Mouse (Mus musculus): Measurements from ENCODE around the gene Tsnax. TPM values are rescaled to one million over a fixed set of nuclear protein-coding genes. Genes with fewer than 3 reads are reported as not detected.

Gene Tsnax
- total and polyA plus RNA-seq, 3 experiments: 105 to 160 TPM; not detected in 1

DNA sequence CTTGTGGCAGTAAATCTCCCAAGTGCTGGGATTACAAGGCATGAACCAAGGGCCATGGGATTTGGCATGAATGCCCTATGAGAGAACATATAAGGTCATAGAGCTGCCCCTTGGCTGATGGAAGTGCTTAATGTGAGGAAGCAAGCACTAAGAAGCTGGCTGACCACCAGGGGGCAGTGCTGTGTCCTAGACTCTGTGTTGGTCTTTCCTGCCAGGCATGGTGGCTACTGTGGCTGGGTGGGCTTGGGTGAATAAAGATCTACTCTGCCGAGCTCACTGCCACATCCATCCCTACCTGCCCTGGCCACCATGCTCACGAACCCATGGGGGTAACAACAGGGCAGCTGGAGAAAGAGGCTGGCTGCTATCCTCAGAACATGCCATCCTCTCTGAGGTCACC is 39.2 kb downstream of the Tsnax start:
- Histone ChIP-seq H3K27me3 (ENCODE audit: control insufficient read depth in 1 of 2, insufficient read depth in 2 of 2, low read length in 2 of 2) (no peaks in the 10 kb centered on the region), H3K9me3 (replicated peaks; ENCODE audit: insufficient read depth, low read length) (no peaks in the 10 kb centered on the region)
- peak; percentile 68 for DNase-seq (ENCODE audit: low read depth, low spot score)

DNA sequence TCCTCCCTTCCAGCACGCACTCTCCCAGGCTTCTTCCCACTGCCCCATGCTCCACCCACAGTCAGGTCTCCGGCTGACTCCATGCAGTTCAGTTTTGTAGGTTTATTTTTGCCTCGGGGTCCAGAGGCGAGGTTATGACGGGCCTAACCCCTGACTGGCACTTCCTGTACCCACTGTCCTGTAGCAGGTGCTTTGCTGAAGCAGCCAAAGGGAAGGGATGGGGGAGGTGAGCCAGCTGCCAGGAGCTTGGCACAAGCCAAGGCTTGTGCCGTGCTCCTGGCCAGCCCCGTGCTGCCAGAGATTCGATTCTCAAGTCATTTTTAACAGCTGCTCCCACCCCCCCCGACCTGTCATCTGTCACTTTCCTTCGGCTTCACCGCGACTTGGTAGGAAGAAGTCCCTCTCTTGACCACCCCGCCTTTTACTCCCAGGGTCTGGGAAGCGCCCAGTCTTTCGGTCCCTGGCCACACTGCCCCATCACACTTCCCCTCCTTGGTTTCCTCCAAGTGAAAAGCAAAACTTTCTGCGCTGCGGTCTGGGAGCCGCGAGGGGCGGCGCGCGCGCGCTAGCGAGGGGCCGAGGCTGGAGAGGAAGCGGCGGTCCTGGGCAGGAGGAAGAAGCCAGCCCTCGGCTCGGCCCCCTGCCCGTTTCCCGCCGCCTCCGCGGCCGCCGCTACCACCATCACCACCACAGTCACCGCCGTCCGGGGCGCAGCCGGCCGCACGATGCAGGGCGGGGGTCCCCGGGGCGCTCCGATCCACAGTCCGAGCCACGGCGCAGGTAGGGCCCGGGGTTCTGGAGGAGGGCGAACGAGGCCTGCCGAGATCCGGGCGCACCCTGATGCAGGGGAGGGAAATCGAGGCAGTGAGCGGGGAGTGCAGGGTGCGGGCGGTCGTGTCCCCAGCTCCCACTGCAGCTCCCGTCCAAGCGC is 41.0 kb downstream of the Tsnax start, which contains the start of gene Disc1:
Gene Disc1, plus strand, starts transcription at position 691 of the 931 bp plus-strand sequence.
- no peaks in the 10 kb centered on the region for H3K36me3 ChIP-seq (ENCODE audit: control insufficient read depth in 1 of 2, insufficient read depth in 2 of 2, low read length in 2 of 2)
- TF ChIP-seq SIN3A (IDR thresholded peaks at IDR 0.05; ENCODE audit: low read length) (no peak), GABPA (IDR thresholded peaks at IDR 0.05; ENCODE audit: low read depth, low read length) (no peak), ZNF384 (IDR thresholded peaks at IDR 0.05; ENCODE audit: low read depth, low read length) (no peak), TAL1 (IDR thresholded peaks at IDR 0.05; ENCODE audit: low read length) (no peak), UBTF (IDR thresholded peaks at IDR 0.05; ENCODE audit: borderline replicate concordance, insufficient read depth, low read depth, low read length) (no peak), USF2 (IDR thresholded peaks at IDR 0.05; ENCODE audit: borderline replicate concordance in 1 of 2, insufficient read depth in 1 of 2, low read depth in 1 of 2, low read length in 2 of 2) (no peak), POLR2AphosphoS5 (IDR thresholded peaks at IDR 0.05; ENCODE audit: borderline replicate concordance, low read depth, low read length) (no peak), MXI1 (IDR thresholded peaks at IDR 0.05; ENCODE audit: low read depth, low read length) (no peak), MAFK (IDR thresholded peaks at IDR 0.05; ENCODE audit: borderline replicate concordance, low read depth, low read length) (no peak), RCOR1 (IDR thresholded peaks at IDR 0.05; ENCODE audit: low read depth, low read length) (no peak)
- H3K4me3 ChIP-seq (ENCODE audit: control insufficient read depth in 1 of 2, insufficient read depth in 1 of 2, low read depth in 2 of 2, low read length in 2 of 2): no peak within 1 kb of the TSS
- peaks cover 0 to 6% of the 10 kb centered on the region in 2 experiments; a peak in 1 of 4 replicates for H3K4me1 ChIP-seq (ENCODE audit: control insufficient read depth in 1 of 2, insufficient read depth in 2 of 2, low read length in 2 of 2)
- H3K79me2 ChIP-seq (ENCODE audit: control insufficient read depth, insufficient read depth, low read length, poor library complexity): no peaks in the 10 kb centered on the region
- DNase-seq (ENCODE audit: low read depth, low spot score): no peak
- H3K27me3 ChIP-seq (ENCODE audit: control insufficient read depth in 1 of 2, insufficient read depth in 2 of 2, low read length in 2 of 2): no peaks in the 10 kb centered on the region
- no peak within 1 kb of the TSS for H3K9ac ChIP-seq (ENCODE audit: control insufficient read depth, low read depth, low read length, poor library complexity, severe bottlenecking)
- H3K27ac ChIP-seq (ENCODE audit: control insufficient read depth, low read depth, low read length): no peak within 1 kb of the TSS
- H3K9me3 ChIP-seq (replicated peaks; ENCODE audit: insufficient read depth, low read length): no peaks in the 10 kb centered on the region

More for the DNA sequence above, 39.2 kb downstream of the Tsnax start:
- Histone ChIP-seq H3K9ac (ENCODE audit: control insufficient read depth, low read depth, low read length, poor library complexity, severe bottlenecking) (no peak overlapping the region), H3K79me2 (ENCODE audit: control insufficient read depth, insufficient read depth, low read length, poor library complexity) (no peaks in the 10 kb centered on the region), H3K36me3 (ENCODE audit: control insufficient read depth in 1 of 2, insufficient read depth in 2 of 2, low read length in 2 of 2) (no peaks in the 10 kb centered on the region), H3K4me3 (ENCODE audit: control insufficient read depth in 1 of 2, insufficient read depth in 1 of 2, low read depth in 2 of 2, low read length in 2 of 2) (no peak overlapping the region), H3K27ac (ENCODE audit: control insufficient read depth, low read depth, low read length) (no peak overlapping the region), H3K4me1 (ENCODE audit: control insufficient read depth in 1 of 2, insufficient read depth in 2 of 2, low read length in 2 of 2) (peaks cover 0 to 6% of the 10 kb centered on the region in 2 experiments; a peak in 1 of 4 replicates)
- no peak for TF ChIP-seq ZMIZ1 (IDR thresholded peaks at IDR 0.05; ENCODE audit: low read depth, low read length)
- peak; percentile 29 for TF ChIP-seq RAD21 (IDR thresholded peaks at IDR 0.05; ENCODE audit: low read depth, low read length)
- TF ChIP-seq ZKSCAN1 (IDR thresholded peaks at IDR 0.05; ENCODE audit: low read depth, low read length): no peak
- TF ChIP-seq USF2 (IDR thresholded peaks at IDR 0.05; ENCODE audit: borderline replicate concordance in 1 of 2, insufficient read depth in 1 of 2, low read depth in 1 of 2, low read length in 2 of 2): no peak
- peak; percentile 55 for TF ChIP-seq SMC3 (IDR thresholded peaks at IDR 0.05; ENCODE audit: low read depth, low read length)
- peak; percentile 73 to 85 (median 84) for TF ChIP-seq CTCF (IDR thresholded peaks at IDR 0.05 in 2 of 3, conservative IDR thresholded peaks at IDR 0.05 in 1 of 3; ENCODE audit: control insufficient read depth in 1 of 3, insufficient read depth in 1 of 3, low read depth in 2 of 3, low read length in 3 of 3, poor library complexity in 1 of 3, severe bottlenecking in 1 of 3)
